Mouse (Mus musculus) limb, embryonic 13.5 days (tissue): ENCODE data around the gene Krt28. TPM values are rescaled to one million over a fixed set of nuclear protein-coding genes. Genes with fewer than 3 reads are reported as not detected.

Experiments used
- ATAC-seq: fragments of 200-750 bp; cut with Nextera tagmentation; 2 replicates; pipeline ENCODE4 v1.8.0; 2017; ENCODE audit warnings: low read depth, moderate number of reproducible peaks, moderate TSS enrichment; ENCODE audit not compliant: low FRiP score
- H3K27ac ChIP-seq: fragments of 300-500 bp; sonication (generic); 2 replicates; pipeline ENCODE4 v1.5.1; 2015; ENCODE audit warnings: inconsistent platforms, mild to moderate bottlenecking, moderate library complexity
- H3K27me3 ChIP-seq: fragments of 300-500 bp; sonication (generic); 2 replicates; pipeline ENCODE4 v1.6.1; 2015; ENCODE audit warnings: mild to moderate bottlenecking, inconsistent platforms
- H3K36me3 ChIP-seq: fragments of 300-500 bp; sonication (generic); 2 replicates; pipeline ENCODE4 v1.6.1; 2015; ENCODE audit warnings: inconsistent platforms, mild to moderate bottlenecking, moderate library complexity
- H3K4me1 ChIP-seq: fragments of 300-500 bp; sonication (generic); 2 replicates; pipeline ENCODE4 v1.6.1; 2015; ENCODE audit warnings: inconsistent platforms
- H3K4me2 ChIP-seq: fragments of 300-500 bp; sonication (generic); replicated peaks from 2 replicates; pipeline ENCODE4 v1.6.1; 2015; ENCODE audit warnings: inconsistent platforms, mild to moderate bottlenecking, moderate library complexity
- H3K4me3 ChIP-seq: fragments of 300-500 bp; sonication (generic); 2 replicates; pipeline ENCODE4 v1.5.1; 2015; ENCODE audit warnings: moderate library complexity, mild to moderate bottlenecking, inconsistent platforms
- H3K9ac ChIP-seq: fragments of 300-500 bp; sonication (generic); 2 replicates; pipeline ENCODE4 v1.6.1; 2015; ENCODE audit warnings: mild to moderate bottlenecking, inconsistent platforms
- H3K9me3 ChIP-seq: fragments of 300-500 bp; sonication (generic); 2 replicates; pipeline ENCODE4 v1.6.1; 2016; ENCODE audit warnings: inconsistent platforms
- WGBS: fragments of 180-500 bp; shearing (Covaris S2); methylation state at CpG from one replicate; pipeline ENCODE4 v1.1.7; 2015; 5-methylcytosine and 5-hydroxymethylcytosine counted together
- polyA plus RNA-seq: library from polyadenylated mRNA; unstranded; fragments of >200 nt; fragmentation: Nextera tagmentation; extraction: Ambion mirVana; gene quantifications from 2 replicates; pipeline ENCODE4 v1.2.1, GENCODE M21; 2015

Gene Krt28
- polyA plus RNA-seq: 0.19 and 0.20 TPM in 2 replicates

- no peak for ATAC-seq
- no peaks in the 10 kb centered on the region for H3K27me3 ChIP-seq
- no peak within 1 kb of the TSS for H3K9ac ChIP-seq
- 82% methylated on average over 13 of the region's 13 CpGs for WGBS
- no peaks in the 10 kb centered on the region for H3K4me1 ChIP-seq
- H3K36me3 ChIP-seq: no peaks in the 10 kb centered on the region
- no peak within 1 kb of the TSS for H3K4me2 ChIP-seq
- H3K9me3 ChIP-seq: no peaks in the 10 kb centered on the region
- no peak within 1 kb of the TSS for H3K27ac ChIP-seq
- no peak within 1 kb of the TSS for H3K4me3 ChIP-seq
Observed at GRCm38 (mm10) chr11:99374803-99375202, at the start of gene Krt28. Gene Krt28 (minus strand): TSS chr11:99374903.

DNA sequence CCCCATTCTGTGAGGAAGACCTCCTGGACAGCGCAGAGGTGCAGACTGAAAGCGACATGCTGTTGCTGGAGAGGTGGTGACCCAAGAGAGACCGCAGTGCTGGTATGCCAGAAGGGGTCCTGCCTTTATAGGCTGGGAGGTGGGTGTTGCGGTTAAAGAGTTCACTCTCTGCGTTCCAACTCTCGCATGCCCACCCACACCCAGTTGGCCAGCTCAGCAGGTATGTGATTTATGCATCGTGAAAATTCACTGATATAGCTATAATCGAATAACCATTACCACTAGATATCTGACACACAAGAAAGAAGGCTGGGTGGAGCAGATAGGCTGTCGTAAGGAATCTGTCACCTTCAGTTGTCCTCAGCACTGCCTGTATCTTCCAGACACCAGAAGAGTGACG is 47.5 kb upstream of the Krt28 start, which contains the start of gene Krt12:
Gene Krt12, minus strand, starts transcription at position 101 of the 400 bp plus-strand sequence.
- ATAC-seq: no peak
- peaks cover 4% of the 10 kb centered on the region; the same call in 1 of the 2 replicates for H3K27me3 ChIP-seq
- H3K4me2 ChIP-seq: no peak within 1 kb of the TSS
- WGBS: 82% methylated on average over 10 of the region's 10 CpGs
- no peak within 1 kb of the TSS for H3K9ac ChIP-seq
- H3K36me3 ChIP-seq: no peaks in the 10 kb centered on the region
- no peak within 1 kb of the TSS for H3K4me3 ChIP-seq
- H3K27ac ChIP-seq: no peak within 1 kb of the TSS
- H3K9me3 ChIP-seq: no peaks in the 10 kb centered on the region
- H3K4me1 ChIP-seq: peaks cover 7% of the 10 kb centered on the region; the same call in 1 of the 2 replicates

GRCm38 (mm10) chr11:99420586-99420985 is 45.9 kb upstream of the Krt28 start:
- Histone ChIP-seq H3K9me3 (no peaks in the 10 kb centered on the region), H3K4me3 (no peak overlapping the region), H3K4me2 (no peak overlapping the region), H3K27me3 (peaks cover 4% of the 10 kb centered on the region; the same call in 1 of the 2 replicates), H3K4me1 (peaks cover 7% of the 10 kb centered on the region; the same call in 1 of the 2 replicates), H3K27ac (no peak overlapping the region), H3K9ac (no peak overlapping the region), H3K36me3 (no peaks in the 10 kb centered on the region)
- no peak for ATAC-seq
- 39% methylated on average over 10 of the region's 10 CpGs for WGBS

DNA sequence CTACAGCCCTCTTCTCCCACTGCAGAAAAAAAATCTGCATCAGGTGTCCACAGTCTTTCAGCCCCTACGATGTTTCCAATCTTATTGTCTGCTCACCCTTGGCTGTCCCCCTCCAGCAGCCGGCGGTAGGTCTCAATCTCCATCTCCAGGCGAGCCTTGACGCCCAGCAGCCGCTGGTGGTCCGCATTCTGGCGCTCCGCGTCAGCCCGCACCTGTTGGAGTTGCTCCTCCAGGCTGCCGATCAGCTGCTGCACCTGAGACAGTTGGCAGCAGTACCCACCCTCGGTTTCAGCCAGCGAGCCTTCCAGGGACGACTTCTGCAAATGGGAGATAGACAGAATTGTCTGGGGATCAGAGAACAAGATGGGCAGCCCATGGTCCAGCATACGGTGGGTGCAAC is 43.1 kb upstream of the Krt28 start:
- Histone ChIP-seq H3K4me3 (no peak overlapping the region), H3K27me3 (no peaks in the 10 kb centered on the region; the same call in 1 of the 2 replicates), H3K9ac (no peak overlapping the region), H3K4me2 (no peak overlapping the region), H3K27ac (no peak overlapping the region), H3K4me1 (peaks cover 7% of the 10 kb centered on the region; the same call in 1 of the 2 replicates), H3K9me3 (no peaks in the 10 kb centered on the region), H3K36me3 (no peaks in the 10 kb centered on the region)
- no peak for ATAC-seq
- 70% methylated on average over 16 of the region's 16 CpGs for WGBS

GRCm38 (mm10) chr11:99416902-99417301 is 42.2 kb upstream of the Krt28 start:
- no peak for ATAC-seq
- no peaks in the 10 kb centered on the region for H3K36me3 ChIP-seq

GRCm38 (mm10) chr11:99414463-99415147 is 39.9 kb upstream of the Krt28 start:
- Histone ChIP-seq H3K4me2 (no peak overlapping the region), H3K9ac (no peak overlapping the region), H3K27ac (no peak overlapping the region), H3K27me3 (no peaks in the 10 kb centered on the region), H3K4me3 (no peak overlapping the region), H3K9me3 (no peaks in the 10 kb centered on the region), H3K4me1 (no peaks in the 10 kb centered on the region), H3K36me3 (no peaks in the 10 kb centered on the region)
- 88% methylated on average over 13 of the region's 13 CpGs for WGBS
- ATAC-seq: no peak

More at GRCm38 (mm10) chr11:99416902-99417301, 42.2 kb upstream of the Krt28 start:
- no peak overlapping the region for H3K9ac ChIP-seq
- H3K27me3 ChIP-seq: no peaks in the 10 kb centered on the region; the same call in 1 of the 2 replicates
- peaks cover 7% of the 10 kb centered on the region; the same call in 1 of the 2 replicates for H3K4me1 ChIP-seq
- H3K27ac ChIP-seq: no peak overlapping the region
- H3K4me3 ChIP-seq: no peak overlapping the region
- H3K9me3 ChIP-seq: no peaks in the 10 kb centered on the region
- no peak overlapping the region for H3K4me2 ChIP-seq
- 87% methylated on average over 13 of the region's 13 CpGs for WGBS

- Histone ChIP-seq H3K27me3 (no peaks in the 10 kb centered on the region), H3K9me3 (no peaks in the 10 kb centered on the region), H3K4me3 (no peak overlapping the region), H3K36me3 (no peaks in the 10 kb centered on the region), H3K4me1 (no peaks in the 10 kb centered on the region), H3K27ac (no peak overlapping the region), H3K4me2 (no peak overlapping the region), H3K9ac (no peak overlapping the region)
- 20% methylated on average over 6 of the region's 6 CpGs for WGBS
- ATAC-seq: no peak
Observed at GRCm38 (mm10) chr11:99413247-99413646, 38.5 kb upstream of the Krt28 start.

DNA sequence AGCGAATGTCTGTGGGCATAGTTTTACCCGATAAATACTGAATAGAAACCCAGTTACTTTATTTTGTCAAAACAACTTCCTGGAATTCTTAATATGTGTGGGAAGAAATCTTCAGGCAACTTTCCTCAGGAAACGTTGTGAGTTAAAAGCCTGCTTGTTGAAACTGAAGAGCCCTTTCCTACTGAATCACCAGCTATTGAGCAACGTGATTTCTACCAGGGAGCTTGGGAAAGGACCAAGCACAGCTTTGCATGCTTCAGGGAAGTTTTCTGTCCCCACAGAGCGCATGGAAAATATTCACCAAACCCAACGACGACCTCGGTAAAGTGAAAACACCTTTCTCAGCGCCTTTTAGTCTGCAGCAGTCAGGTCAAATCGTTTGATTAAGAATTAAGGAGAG is 31.5 kb upstream of the Krt28 start:
- no peaks in the 10 kb centered on the region for H3K4me1 ChIP-seq
- H3K36me3 ChIP-seq: no peaks in the 10 kb centered on the region
- H3K9ac ChIP-seq: no peak overlapping the region
- 0 out of 2 replicates have a peak, but pooled peaks cover 3% of the 10 kb centered on the region for H3K27me3 ChIP-seq
- 78% methylated on average over 10 of the region's 10 CpGs for WGBS
- no peak overlapping the region for H3K4me3 ChIP-seq
- no peaks in the 10 kb centered on the region for H3K9me3 ChIP-seq
- no peak overlapping the region for H3K27ac ChIP-seq
- no peak for ATAC-seq
- no peak overlapping the region for H3K4me2 ChIP-seq

GRCm38 (mm10) chr11:99399956-99400549 is 25.4 kb upstream of the Krt28 start:
- no peaks in the 10 kb centered on the region for H3K9me3 ChIP-seq
- H3K4me2 ChIP-seq: no peak overlapping the region
- H3K4me1 ChIP-seq: no peaks in the 10 kb centered on the region
- no peak overlapping the region for H3K4me3 ChIP-seq
- H3K9ac ChIP-seq: no peak overlapping the region
- no peaks in the 10 kb centered on the region for H3K36me3 ChIP-seq
- H3K27me3 ChIP-seq: peaks cover 17% of the 10 kb centered on the region; the same call in 1 of the 2 replicates
- WGBS: 86% methylated on average over 13 of the region's 13 CpGs
- H3K27ac ChIP-seq: no peak overlapping the region
- ATAC-seq: no peak

DNA sequence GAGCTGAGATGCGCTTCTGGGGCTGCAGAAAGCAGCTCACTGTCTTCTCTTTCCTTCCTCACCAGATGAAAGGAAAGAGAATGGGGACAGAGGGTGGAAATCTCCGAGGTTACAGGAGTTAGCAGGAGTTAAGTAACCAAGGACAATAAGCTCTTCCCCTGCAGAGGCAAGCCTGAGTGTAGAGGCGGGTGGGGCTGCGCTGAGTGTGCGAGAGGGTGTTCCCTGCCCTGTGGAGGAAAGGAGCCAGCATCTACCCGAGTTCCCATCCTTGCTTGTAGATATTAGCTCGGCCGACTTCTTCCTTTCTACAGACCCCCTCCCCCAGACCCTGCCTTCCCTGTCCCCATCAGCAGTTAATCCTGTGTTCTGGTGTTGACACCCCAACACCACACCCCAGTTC is 24.1 kb upstream of the Krt28 start:
- Histone ChIP-seq H3K4me2 (no peak overlapping the region), H3K36me3 (no peaks in the 10 kb centered on the region), H3K9me3 (no peaks in the 10 kb centered on the region), H3K9ac (no peak overlapping the region), H3K4me1 (no peaks in the 10 kb centered on the region), H3K27me3 (peaks cover 17% of the 10 kb centered on the region; the same call in 1 of the 2 replicates), H3K4me3 (no peak overlapping the region), H3K27ac (no peak overlapping the region)
- no peak for ATAC-seq
- WGBS: 67% methylated on average over 8 of the region's 8 CpGs

- ATAC-seq: no peak
- H3K4me1 ChIP-seq: no peaks in the 10 kb centered on the region
- WGBS: 77% methylated on average over 3 of the region's 3 CpGs
- H3K27ac ChIP-seq: no peak overlapping the region
- H3K36me3 ChIP-seq: no peaks in the 10 kb centered on the region
- no peak overlapping the region for H3K4me2 ChIP-seq
- no peaks in the 10 kb centered on the region for H3K9me3 ChIP-seq
- H3K4me3 ChIP-seq: no peak overlapping the region
- peaks cover 14% of the 10 kb centered on the region; the same call in 1 of the 2 replicates for H3K27me3 ChIP-seq
- H3K9ac ChIP-seq: no peak overlapping the region
Observed at GRCm38 (mm10) chr11:99398084-99398483, 23.4 kb upstream of the Krt28 start.

DNA sequence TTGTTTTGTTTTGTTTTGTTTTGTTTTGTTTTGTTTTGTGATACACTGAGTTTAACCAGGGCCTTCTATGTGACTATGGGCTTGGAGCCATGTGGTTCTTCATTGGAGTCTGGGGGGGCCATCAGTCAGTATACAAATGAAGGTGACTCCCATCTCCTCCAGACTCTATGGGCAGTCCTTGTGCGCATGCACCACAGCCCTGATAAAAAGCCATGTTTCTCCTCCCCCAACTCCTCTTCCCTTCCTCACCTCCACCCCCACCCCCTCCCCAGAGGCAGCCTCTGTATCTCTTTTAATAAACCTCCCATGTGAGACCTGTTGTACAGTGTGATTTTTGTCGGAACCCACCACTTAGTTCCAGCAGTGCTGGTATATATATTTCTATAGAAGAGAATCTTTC is 22.0 kb upstream of the Krt28 start:
- Histone ChIP-seq H3K9ac (no peak overlapping the region), H3K4me2 (no peak overlapping the region), H3K4me1 (no peaks in the 10 kb centered on the region), H3K27ac (no peak overlapping the region), H3K27me3 (peaks cover 14% of the 10 kb centered on the region; the same call in 1 of the 2 replicates), H3K4me3 (no peak overlapping the region), H3K9me3 (no peaks in the 10 kb centered on the region), H3K36me3 (no peaks in the 10 kb centered on the region)
- no peak for ATAC-seq
- 82% methylated on average over 2 of the region's 2 CpGs for WGBS
